Mouse (Mus musculus): ENCODE data around the gene Id3.
"Not testable (repeated sequence)": the region's sequence is repeated elsewhere in the genome, so short reads cannot be mapped to it uniquely, and the experiment has no call there.

Id3 gene

GRCm38 (mm10) chr4:136143193-136143976, at the start of gene Id3:
Gene Id3, plus strand, starts transcription at chr4:136143497.
- DNase-seq, result peak; percentile 95

GRCm38 (mm10) chr4:136094519-136095219, 48.6 kb upstream of the Id3 start:
- no peak for DNase-seq

- DNase-seq, result peak; percentile 75
Measured at GRCm38 (mm10) chr4:136095490-136096105, 47.7 kb upstream of the Id3 start.

GRCm38 (mm10) chr4:136096446-136097113, 46.7 kb upstream of the Id3 start:
- DNase-seq, result peak; percentile 57

GRCm38 (mm10) chr4:136098446-136098845, 44.9 kb upstream of the Id3 start:
- no peak for DNase-seq

- peak; percentile 64 for DNase-seq
Measured at GRCm38 (mm10) chr4:136100396-136101070, 42.8 kb upstream of the Id3 start.

- not testable (repeated sequence) for DNase-seq
Measured at GRCm38 (mm10) chr4:136101753-136102152, 41.5 kb upstream of the Id3 start.

GRCm38 (mm10) chr4:136104590-136105337, 38.5 kb upstream of the Id3 start:
- DNase-seq, result no peak

GRCm38 (mm10) chr4:136106880-136107301, 36.4 kb upstream of the Id3 start:
- no peak for DNase-seq

- DNase-seq, result no peak
Measured at GRCm38 (mm10) chr4:136109153-136109552, 34.1 kb upstream of the Id3 start.

GRCm38 (mm10) chr4:136109941-136110900, 33.1 kb upstream of the Id3 start:
- peak; percentile 63 for DNase-seq

GRCm38 (mm10) chr4:136112344-136112743, 31.0 kb upstream of the Id3 start:
- peak; percentile 49 for DNase-seq

GRCm38 (mm10) chr4:136114747-136115146, 28.6 kb upstream of the Id3 start:
- DNase-seq, result no peak

- DNase-seq, result no peak
Measured at GRCm38 (mm10) chr4:136117022-136117421, 26.3 kb upstream of the Id3 start.

- no peak for DNase-seq
Measured at GRCm38 (mm10) chr4:136120041-136120440, 23.3 kb upstream of the Id3 start.

GRCm38 (mm10) chr4:136121158-136121557, 22.1 kb upstream of the Id3 start:
- no peak for DNase-seq

- DNase-seq, result no peak
Measured at GRCm38 (mm10) chr4:136121844-136122468, 21.3 kb upstream of the Id3 start.

GRCm38 (mm10) chr4:136123111-136123791, 20.0 kb upstream of the Id3 start:
- DNase-seq, result no peak

- no peak for DNase-seq
Measured at GRCm38 (mm10) chr4:136123792-136124161, 19.5 kb upstream of the Id3 start.

- DNase-seq, result no peak
Measured at GRCm38 (mm10) chr4:136124581-136124980, 18.7 kb upstream of the Id3 start.
